Mouse (Mus musculus) hindbrain, embryonic 14.5 days (tissue): Measurements from ENCODE around the gene Spint2. TPM values are rescaled to one million over a fixed set of nuclear protein-coding genes. Genes with fewer than 3 reads are reported as not detected.
A peak's percentile ranks its signal among the peaks of the same experiment; 100 is the strongest.

ENCODE experiments used
- ATAC-seq: fragments of 200-750 bp; cut with Nextera tagmentation; 2 replicates; pipeline ENCODE4 v1.8.0; 2017; ENCODE audit warnings: moderate number of reproducible peaks, mild to moderate bottlenecking, moderate TSS enrichment, moderate library complexity; ENCODE audit not compliant: low FRiP score
- DNase-seq: peaks from one replicate; pipeline ENCODE4 v3.0.0-alpha.2; 2015; ENCODE audit warnings: low spot score
- H3K27ac ChIP-seq: fragments of 300-500 bp; sonication (generic); 2 replicates; pipeline ENCODE4 v1.5.1; 2014; ENCODE audit warnings: mild to moderate bottlenecking, moderate library complexity
- H3K27me3 ChIP-seq: fragments of 300-500 bp; sonication (generic); 2 replicates; pipeline ENCODE4 v1.6.1; 2014; ENCODE audit warnings: mild to moderate bottlenecking, low read length, mixed read lengths; ENCODE audit not compliant: control insufficient read depth, insufficient read depth
- H3K36me3 ChIP-seq: fragments of 300-500 bp; sonication (generic); replicated peaks from 2 replicates; pipeline ENCODE4 v1.6.1; 2014; ENCODE audit not compliant: control insufficient read depth, insufficient read depth
- H3K4me1 ChIP-seq: fragments of 300-500 bp; sonication (generic); replicated peaks from 2 replicates; pipeline ENCODE4 v1.6.1; 2014; ENCODE audit warnings: antibody characterized with exemption, low read length, mixed read lengths; ENCODE audit not compliant: control insufficient read depth, insufficient read depth
- H3K4me2 ChIP-seq: fragments of 300-500 bp; sonication (generic); replicated peaks from 2 replicates; pipeline ENCODE4 v1.6.1; 2014; ENCODE audit warnings: mild to moderate bottlenecking, moderate library complexity
- H3K4me3 ChIP-seq: fragments of 300-500 bp; sonication (generic); replicated peaks from 2 replicates; pipeline ENCODE4 v1.5.1; 2014; ENCODE audit warnings: mild to moderate bottlenecking, low read length
- H3K9ac ChIP-seq: fragments of 300-500 bp; sonication (generic); 2 replicates; pipeline ENCODE4 v1.6.1; 2014
- H3K9me3 ChIP-seq: fragments of 300-500 bp; sonication (generic); 2 replicates; pipeline ENCODE4 v1.6.1; 2016; ENCODE audit warnings: low read length; ENCODE audit not compliant: control insufficient read depth
- WGBS: fragments of 180-500 bp; shearing (Covaris S2); extraction: QIAGEN DNeasy Blood & Tissue Kit; methylation state at CpG from one replicate; pipeline ENCODE4 v1.1.7; 2014; 5-methylcytosine and 5-hydroxymethylcytosine counted together
- polyA plus RNA-seq: library from polyadenylated mRNA; unstranded; fragments of >200 nt; fragmentation: Nextera tagmentation; extraction: Ambion mirVana; gene quantifications from 2 replicates; pipeline ENCODE4 v1.2.1, GENCODE M21; 2014

Gene Spint2
- polyA plus RNA-seq, 1 experiment from 2014 or later: 71.3 TPM

GRCm38 (mm10) chr7:29251166-29251565, 30.5 kb downstream of the Spint2 start:
- no peak overlapping the region for H3K9ac ChIP-seq
- no peaks in the 10 kb centered on the region for H3K36me3 ChIP-seq
- H3K9me3 ChIP-seq: no peaks in the 10 kb centered on the region
- no peak overlapping the region for H3K27ac ChIP-seq
- no peak overlapping the region for H3K4me2 ChIP-seq
- no peak overlapping the region for H3K4me3 ChIP-seq
- no peak for DNase-seq
- no peaks in the 10 kb centered on the region for H3K4me1 ChIP-seq
- no peak for ATAC-seq
- 90% methylated on average over 3 of the region's 3 CpGs for WGBS
- peaks cover 23% of the 10 kb centered on the region for H3K27me3 ChIP-seq

GRCm38 (mm10) chr7:29248261-29248841, 33.4 kb downstream of the Spint2 start, which contains the start of gene 2200002D01Rik:
2200002D01Rik (minus strand) TSS chr7:29248466.
- H3K27me3 ChIP-seq: peaks cover 23% of the 10 kb centered on the region
- 12% methylated on average over 20 of the region's 20 CpGs for WGBS
- ATAC-seq (no peak), DNase-seq (no peak)
- no peaks in the 10 kb centered on the region for H3K9me3 ChIP-seq
- peak within 1 kb of the TSS; percentile 38 for H3K4me2 ChIP-seq
- H3K36me3 ChIP-seq: peaks cover 18% of the 10 kb centered on the region; the same call in 1 of the 2 replicates
- H3K27ac ChIP-seq: no peak within 1 kb of the TSS
- H3K9ac ChIP-seq: peak within 1 kb of the TSS; percentile 12; the same call in 1 of the 2 replicates
- H3K4me1 ChIP-seq: no peaks in the 10 kb centered on the region
- H3K4me3 ChIP-seq: peak within 1 kb of the TSS; percentile 10

GRCm38 (mm10) chr7:29247706-29248105, 34.0 kb downstream of the Spint2 start:
- ATAC-seq: 0 out of 2 replicates have a peak, but pooled peaks have one; percentile 18
- Histone ChIP-seq H3K27me3 (peaks cover 23% of the 10 kb centered on the region), H3K27ac (no peak overlapping the region), H3K36me3 (peaks cover 18% of the 10 kb centered on the region; the same call in 1 of the 2 replicates), H3K4me2 (peak overlapping the region; percentile 38), H3K9ac (peak overlapping the region; percentile 12; the same call in 1 of the 2 replicates), H3K4me1 (no peaks in the 10 kb centered on the region), H3K4me3 (peak overlapping the region; percentile 10), H3K9me3 (no peaks in the 10 kb centered on the region)
- no peak for DNase-seq
- 12% methylated on average over 19 of the region's 19 CpGs for WGBS

- 26% methylated on average over 16 of the region's 16 CpGs for WGBS
- no peak for ATAC-seq
Measured at GRCm38 (mm10) chr7:29247314-29247700, 34.4 kb downstream of the Spint2 start.

GRCm38 (mm10) chr7:29246619-29247313, 34.9 kb downstream of the Spint2 start:
- WGBS: 85% methylated on average over 21 of the region's 21 CpGs
- ATAC-seq (no peak), DNase-seq (no peak)
- peaks cover 18% of the 10 kb centered on the region; the same call in 1 of the 2 replicates for H3K36me3 ChIP-seq
- no peak overlapping the region for H3K4me2 ChIP-seq
- no peak overlapping the region for H3K4me3 ChIP-seq
- H3K27ac ChIP-seq: no peak overlapping the region
- H3K9ac ChIP-seq: no peak overlapping the region
- H3K27me3 ChIP-seq: peaks cover 23% of the 10 kb centered on the region
- no peaks in the 10 kb centered on the region for H3K4me1 ChIP-seq
- no peaks in the 10 kb centered on the region for H3K9me3 ChIP-seq

More at GRCm38 (mm10) chr7:29247314-29247700, 34.4 kb downstream of the Spint2 start:
- H3K27me3 ChIP-seq: peaks cover 23% of the 10 kb centered on the region
- DNase-seq: peak; percentile 76
- no peak overlapping the region for H3K27ac ChIP-seq
- H3K9me3 ChIP-seq: no peaks in the 10 kb centered on the region
- peak overlapping the region; percentile 38 for H3K4me2 ChIP-seq
- peaks cover 18% of the 10 kb centered on the region; the same call in 1 of the 2 replicates for H3K36me3 ChIP-seq
- H3K9ac ChIP-seq: no peak overlapping the region
- H3K4me3 ChIP-seq: peak overlapping the region; percentile 10; the same call in 1 of the 2 replicates
- no peaks in the 10 kb centered on the region for H3K4me1 ChIP-seq

GRCm38 (mm10) chr7:29246015-29246414, 35.7 kb downstream of the Spint2 start:
- H3K4me2 ChIP-seq: no peak overlapping the region
- H3K4me3 ChIP-seq: no peak overlapping the region
- no peak overlapping the region for H3K27ac ChIP-seq
- H3K4me1 ChIP-seq: no peaks in the 10 kb centered on the region
- ATAC-seq (no peak), DNase-seq (no peak)
- peaks cover 23% of the 10 kb centered on the region for H3K27me3 ChIP-seq
- 93% methylated on average over 5 of the region's 5 CpGs for WGBS
- H3K36me3 ChIP-seq: peaks cover 18% of the 10 kb centered on the region; the same call in 1 of the 2 replicates
- H3K9me3 ChIP-seq: no peaks in the 10 kb centered on the region
- no peak overlapping the region for H3K9ac ChIP-seq

GRCm38 (mm10) chr7:29244732-29245416, 36.8 kb downstream of the Spint2 start:
- DNase-seq: no peak
- Histone ChIP-seq H3K27ac (no peak overlapping the region), H3K4me1 (no peaks in the 10 kb centered on the region), H3K9me3 (no peaks in the 10 kb centered on the region), H3K36me3 (peaks cover 18% of the 10 kb centered on the region; the same call in 1 of the 2 replicates), H3K4me2 (no peak overlapping the region), H3K9ac (no peak overlapping the region), H3K27me3 (peaks cover 23% of the 10 kb centered on the region), H3K4me3 (no peak overlapping the region)
- WGBS: 86% methylated on average over 7 of the region's 7 CpGs
- ATAC-seq: no peak

- H3K4me3 ChIP-seq: peak within 1 kb of the TSS; percentile 57
- peak within 1 kb of the TSS; percentile 92 for H3K27ac ChIP-seq
- peaks cover 6% of the 10 kb centered on the region; the same call in 1 of the 2 replicates for H3K4me1 ChIP-seq
- ATAC-seq: peak; percentile 98
- no peaks in the 10 kb centered on the region for H3K36me3 ChIP-seq
- H3K4me2 ChIP-seq: peak within 1 kb of the TSS; percentile 76
- H3K9me3 ChIP-seq: no peaks in the 10 kb centered on the region
- WGBS: under 1% methylated on average over 60 of the region's 60 CpGs
- H3K27me3 ChIP-seq: peaks cover 7% of the 10 kb centered on the region
- peak; percentile 98 for DNase-seq
- peak within 1 kb of the TSS; percentile 66 for H3K9ac ChIP-seq
Measured at GRCm38 (mm10) chr7:29238019-29238967, 43.4 kb downstream of the Spint2 start, which contains the start of gene Yif1b. Yif1b (plus strand) TSS chr7:29238329.
